Mouse (Mus musculus) hindbrain, embryonic 13.5 days (tissue): ENCODE measurements around the gene Rnf150. TPM values are rescaled to one million over a fixed set of nuclear protein-coding genes. Genes with fewer than 3 reads are reported as not detected.

Source experiments
- ATAC-seq: fragments of 200-750 bp; cut with Nextera tagmentation; 2 replicates; pipeline ENCODE4 v1.8.0; 2017; ENCODE audit warnings: moderate TSS enrichment; ENCODE audit not compliant: low FRiP score
- H3K27ac ChIP-seq: fragments of 300-500 bp; sonication (generic); 2 replicates; pipeline ENCODE4 v1.5.1; 2015; ENCODE audit warnings: inconsistent platforms, mild to moderate bottlenecking, moderate library complexity
- H3K27me3 ChIP-seq: fragments of 300-500 bp; sonication (generic); 2 replicates; pipeline ENCODE4 v1.6.1; 2015; ENCODE audit warnings: mild to moderate bottlenecking, inconsistent platforms
- H3K36me3 ChIP-seq: fragments of 300-500 bp; sonication (generic); 2 replicates; pipeline ENCODE4 v1.6.1; 2015; ENCODE audit warnings: mild to moderate bottlenecking, inconsistent platforms
- H3K4me1 ChIP-seq: fragments of 300-500 bp; sonication (generic); replicated peaks from 2 replicates; pipeline ENCODE4 v1.6.1; 2015; ENCODE audit warnings: inconsistent platforms
- H3K4me2 ChIP-seq: fragments of 300-500 bp; sonication (generic); 2 replicates; pipeline ENCODE4 v1.6.1; 2015; ENCODE audit warnings: inconsistent platforms, mild to moderate bottlenecking, moderate library complexity
- H3K4me3 ChIP-seq: fragments of 300-500 bp; sonication (generic); 2 replicates; pipeline ENCODE4 v1.5.1; 2015; ENCODE audit warnings: mild to moderate bottlenecking, inconsistent platforms
- H3K9ac ChIP-seq: fragments of 300-500 bp; sonication (generic); 2 replicates; pipeline ENCODE4 v1.6.1; 2015; ENCODE audit warnings: mild to moderate bottlenecking, inconsistent platforms
- H3K9me3 ChIP-seq: fragments of 300-500 bp; sonication (generic); 2 replicates; pipeline ENCODE4 v1.6.1; 2016; ENCODE audit warnings: inconsistent platforms
- WGBS: fragments of 180-500 bp; shearing (Covaris S2); methylation state at CpG from one replicate; pipeline ENCODE4 v1.1.7; 2015; 5-methylcytosine and 5-hydroxymethylcytosine counted together
- polyA plus RNA-seq: library from polyadenylated mRNA; unstranded; fragments of >200 nt; fragmentation: Nextera tagmentation; extraction: Ambion mirVana; gene quantifications from 2 replicates; pipeline ENCODE4 v1.2.1, GENCODE M21; 2015

Gene Rnf150
- polyA plus RNA-seq, 1 experiment from 2014 or later = 2.5 TPM

DNA sequence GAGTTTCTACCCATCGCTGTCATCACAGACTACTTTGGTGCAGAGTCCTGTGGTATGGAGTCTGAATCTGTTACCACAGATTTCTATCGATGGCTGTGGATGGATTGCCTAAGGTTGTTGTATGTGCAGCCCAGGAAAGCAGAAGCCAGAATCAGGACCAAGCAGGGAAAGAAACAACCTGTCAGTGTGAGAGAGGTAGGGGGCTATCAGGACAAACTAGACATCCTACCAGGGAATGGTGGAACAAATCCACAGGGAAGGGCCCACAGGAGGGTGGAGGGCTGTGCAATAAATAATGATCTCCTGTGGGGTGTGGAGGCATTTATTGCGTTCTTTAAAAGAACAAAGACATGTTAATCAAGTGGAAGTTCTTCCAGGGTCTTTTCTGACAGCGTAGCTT lies 56.5 kb downstream of the Rnf150 start:
- 46% methylated on average over 4 of the region's 4 CpGs for WGBS
- no peaks in the 10 kb centered on the region for H3K27me3 ChIP-seq
- peaks cover 14% of the 10 kb centered on the region for H3K4me1 ChIP-seq
- H3K9ac ChIP-seq = no peak overlapping the region
- H3K36me3 ChIP-seq = no peaks in the 10 kb centered on the region
- H3K4me3 ChIP-seq = no peak overlapping the region
- no peaks in the 10 kb centered on the region for H3K9me3 ChIP-seq
- no peak overlapping the region for H3K27ac ChIP-seq
- ATAC-seq = no peak
- no peak overlapping the region for H3K4me2 ChIP-seq

DNA sequence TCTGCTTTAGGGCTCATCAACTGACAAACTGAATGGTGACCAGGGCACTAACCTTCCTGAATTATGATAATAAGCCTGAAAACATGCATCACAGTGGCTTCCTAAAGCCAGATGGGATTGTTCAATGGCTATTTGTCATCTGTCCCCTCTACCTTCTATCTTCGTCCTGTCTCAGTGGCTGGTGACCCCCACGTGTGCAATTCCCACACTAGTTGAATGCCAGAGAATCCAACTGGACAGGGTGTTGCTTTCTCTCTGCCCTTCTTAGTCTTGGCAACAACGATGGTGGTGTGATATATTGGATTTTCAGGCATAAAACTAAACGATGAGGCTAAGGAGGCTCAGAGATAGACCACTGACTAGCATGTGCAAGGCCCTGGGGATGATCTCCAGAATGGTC lies 57.0 kb downstream of the Rnf150 start:
- WGBS = 40% methylated on average over 4 of the region's 4 CpGs
- no peak for ATAC-seq
- no peak overlapping the region for H3K27ac ChIP-seq

DNA sequence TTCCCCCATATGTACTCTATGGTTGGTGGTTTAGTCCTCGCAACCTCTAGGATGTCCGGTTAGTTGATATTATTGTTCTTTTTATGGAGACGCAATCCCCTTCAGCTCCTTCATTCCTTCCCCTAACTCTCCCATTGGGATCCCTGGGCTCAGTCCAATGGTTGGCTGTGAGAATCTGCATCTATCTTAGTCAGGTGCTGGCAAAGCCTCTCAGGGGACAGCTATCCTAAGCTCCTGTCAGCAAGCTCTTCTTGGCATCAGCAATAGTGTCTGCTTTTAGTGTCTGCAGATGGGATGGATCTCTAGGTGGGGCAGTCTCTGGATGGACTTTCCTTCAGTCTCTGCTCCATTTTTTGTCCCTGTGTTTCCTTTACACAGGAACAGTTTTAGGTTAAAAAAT lies 62.1 kb downstream of the Rnf150 start:
- no peaks in the 10 kb centered on the region for H3K9me3 ChIP-seq
- H3K27ac ChIP-seq = no peak overlapping the region
- no peaks in the 10 kb centered on the region for H3K27me3 ChIP-seq
- no peaks in the 10 kb centered on the region for H3K36me3 ChIP-seq
- no peak overlapping the region for H3K4me2 ChIP-seq
- no peaks in the 10 kb centered on the region for H3K4me1 ChIP-seq
- no peak for ATAC-seq
- no peak overlapping the region for H3K9ac ChIP-seq
- WGBS = 95% methylated on average over 3 of the region's 3 CpGs
- no peak overlapping the region for H3K4me3 ChIP-seq

More for the DNA sequence above, 57.0 kb downstream of the Rnf150 start:
- Histone ChIP-seq H3K4me1 (peaks cover 14% of the 10 kb centered on the region), H3K4me2 (no peak overlapping the region), H3K4me3 (no peak overlapping the region), H3K9ac (no peak overlapping the region), H3K36me3 (no peaks in the 10 kb centered on the region), H3K9me3 (no peaks in the 10 kb centered on the region), H3K27me3 (no peaks in the 10 kb centered on the region)

DNA sequence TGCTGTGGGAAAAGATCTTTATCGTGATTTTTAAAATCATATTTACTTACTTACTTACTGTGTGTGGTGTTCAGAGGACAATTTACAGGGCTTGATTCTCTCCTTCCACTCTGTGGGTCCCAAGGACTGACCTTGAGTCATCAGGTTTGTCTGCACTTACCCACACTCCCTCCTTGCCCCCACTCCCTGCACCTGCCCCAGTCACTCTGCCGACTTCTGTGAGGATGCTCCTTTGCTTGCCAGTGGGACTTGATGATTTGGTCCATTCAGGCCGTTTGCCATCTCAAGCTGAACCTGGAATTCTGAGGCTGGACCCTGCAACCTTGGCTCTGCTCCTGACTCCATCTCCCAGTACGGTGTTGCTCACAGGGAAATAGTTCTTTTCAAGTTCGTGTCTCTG lies 63.4 kb downstream of the Rnf150 start:
- no peak for ATAC-seq
- no peaks in the 10 kb centered on the region for H3K9me3 ChIP-seq
- no peak overlapping the region for H3K4me3 ChIP-seq
- no peaks in the 10 kb centered on the region for H3K4me1 ChIP-seq
- 92% methylated on average over 5 of the region's 5 CpGs for WGBS
- no peak overlapping the region for H3K4me2 ChIP-seq
- no peak overlapping the region for H3K9ac ChIP-seq
- no peaks in the 10 kb centered on the region for H3K36me3 ChIP-seq
- H3K27me3 ChIP-seq = no peaks in the 10 kb centered on the region
- no peak overlapping the region for H3K27ac ChIP-seq

DNA sequence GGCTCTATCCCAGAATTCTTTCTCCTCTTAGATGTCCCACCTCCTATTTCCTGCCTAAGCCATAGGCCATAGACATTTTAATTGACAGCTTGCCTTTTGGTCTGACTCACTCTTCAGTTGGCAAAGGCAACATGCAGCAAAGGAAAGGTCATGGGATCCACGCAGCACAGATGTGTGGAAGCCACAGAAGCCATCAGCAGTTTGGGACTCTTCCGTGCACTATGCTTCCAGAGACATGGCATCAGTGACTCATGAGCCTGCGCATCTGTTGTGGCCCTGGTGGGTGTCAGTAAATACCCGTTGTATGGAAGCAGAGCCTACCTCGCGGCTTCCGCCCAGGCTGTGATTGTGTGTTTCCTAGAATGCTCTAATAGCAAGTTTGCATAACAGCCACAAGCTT lies 68.4 kb downstream of the Rnf150 start:
- H3K4me3 ChIP-seq = no peak overlapping the region
- H3K9me3 ChIP-seq = no peaks in the 10 kb centered on the region
- ATAC-seq = no peak
- no peaks in the 10 kb centered on the region for H3K36me3 ChIP-seq
- H3K27ac ChIP-seq = no peak overlapping the region
- H3K9ac ChIP-seq = no peak overlapping the region
- H3K4me1 ChIP-seq = no peaks in the 10 kb centered on the region
- no peak overlapping the region for H3K4me2 ChIP-seq
- H3K27me3 ChIP-seq = no peaks in the 10 kb centered on the region
- 90% methylated on average over 7 of the region's 7 CpGs for WGBS

DNA sequence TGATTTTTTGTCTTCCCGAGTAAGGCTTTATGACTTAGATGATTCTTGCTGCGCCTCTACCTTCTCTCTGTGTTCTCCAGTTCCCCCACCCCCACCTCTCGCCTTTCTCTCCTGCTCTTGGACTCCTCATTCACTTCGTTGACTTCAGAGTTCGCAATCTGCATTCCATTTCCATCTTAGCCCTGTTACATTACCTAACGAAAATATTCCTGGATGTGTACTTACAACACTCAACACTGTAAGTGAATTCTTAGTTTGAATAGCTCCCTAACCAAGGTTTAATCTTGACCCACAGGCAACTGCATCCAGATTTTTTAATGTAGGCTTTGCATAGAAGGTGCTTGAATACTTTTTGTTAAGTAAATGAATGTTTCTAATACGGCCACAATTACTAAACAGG lies 73.0 kb downstream of the Rnf150 start:
- WGBS = 84% methylated on average over 7 of the region's 7 CpGs
- Histone ChIP-seq H3K9ac (no peak overlapping the region), H3K27me3 (no peaks in the 10 kb centered on the region), H3K4me1 (peaks cover 16% of the 10 kb centered on the region), H3K4me2 (no peak overlapping the region), H3K4me3 (no peak overlapping the region), H3K27ac (no peak overlapping the region), H3K36me3 (no peaks in the 10 kb centered on the region), H3K9me3 (no peaks in the 10 kb centered on the region)
- ATAC-seq = no peak

DNA sequence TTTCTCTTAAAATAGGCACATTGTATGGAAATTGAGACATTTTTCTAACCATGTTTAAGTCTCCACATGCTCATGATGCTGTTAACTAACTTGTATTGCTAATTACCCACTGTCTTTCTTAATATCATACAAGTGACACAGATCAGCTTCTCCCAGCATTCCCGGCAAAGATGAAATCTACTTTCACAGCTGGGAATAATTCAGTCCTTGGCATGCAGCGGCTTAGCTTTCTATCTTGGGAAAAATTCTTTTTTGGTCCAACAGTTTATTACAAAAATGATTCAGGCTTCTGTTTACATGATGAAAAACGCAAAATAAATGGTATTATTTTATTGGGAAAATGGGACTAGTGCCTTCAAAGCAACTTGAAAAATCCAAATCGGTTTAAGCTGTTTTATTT lies 73.7 kb downstream of the Rnf150 start:
- no peak overlapping the region for H3K4me2 ChIP-seq
- no peak overlapping the region for H3K9ac ChIP-seq
- no peaks in the 10 kb centered on the region for H3K27me3 ChIP-seq
- no peak overlapping the region for H3K4me3 ChIP-seq
- H3K4me1 ChIP-seq = peaks cover 16% of the 10 kb centered on the region
- no peaks in the 10 kb centered on the region for H3K36me3 ChIP-seq
- no peak overlapping the region for H3K27ac ChIP-seq
- no peak for ATAC-seq
- H3K9me3 ChIP-seq = no peaks in the 10 kb centered on the region
- WGBS = 79% methylated on average over 4 of the region's 4 CpGs

DNA sequence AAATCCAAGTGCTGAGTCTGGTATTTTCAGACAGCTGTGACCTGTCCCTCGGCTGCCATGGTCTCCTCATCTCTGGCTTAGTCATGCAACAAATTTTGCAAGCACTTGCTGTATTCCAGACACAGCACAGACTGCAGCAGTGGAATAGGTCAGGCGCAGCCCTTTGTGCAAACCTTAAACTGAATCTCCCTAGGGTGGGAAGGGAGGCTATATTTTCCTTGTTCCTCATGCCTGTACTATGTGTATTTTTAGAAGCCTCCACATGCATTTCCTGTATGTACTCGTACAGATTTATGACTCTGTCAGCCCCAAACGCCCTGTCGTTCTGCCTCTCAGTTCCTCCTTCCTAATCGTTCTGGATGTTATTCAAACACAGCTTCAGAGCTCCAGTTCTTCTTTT lies 76.8 kb downstream of the Rnf150 start:
- Histone ChIP-seq H3K9me3 (no peaks in the 10 kb centered on the region), H3K27me3 (no peaks in the 10 kb centered on the region), H3K4me3 (no peak overlapping the region), H3K4me2 (no peak overlapping the region), H3K9ac (no peak overlapping the region), H3K36me3 (no peaks in the 10 kb centered on the region), H3K4me1 (peaks cover 36% of the 10 kb centered on the region), H3K27ac (peak overlapping the region; percentile 13)
- 57% methylated on average over 6 of the region's 6 CpGs for WGBS
- no peak for ATAC-seq

DNA sequence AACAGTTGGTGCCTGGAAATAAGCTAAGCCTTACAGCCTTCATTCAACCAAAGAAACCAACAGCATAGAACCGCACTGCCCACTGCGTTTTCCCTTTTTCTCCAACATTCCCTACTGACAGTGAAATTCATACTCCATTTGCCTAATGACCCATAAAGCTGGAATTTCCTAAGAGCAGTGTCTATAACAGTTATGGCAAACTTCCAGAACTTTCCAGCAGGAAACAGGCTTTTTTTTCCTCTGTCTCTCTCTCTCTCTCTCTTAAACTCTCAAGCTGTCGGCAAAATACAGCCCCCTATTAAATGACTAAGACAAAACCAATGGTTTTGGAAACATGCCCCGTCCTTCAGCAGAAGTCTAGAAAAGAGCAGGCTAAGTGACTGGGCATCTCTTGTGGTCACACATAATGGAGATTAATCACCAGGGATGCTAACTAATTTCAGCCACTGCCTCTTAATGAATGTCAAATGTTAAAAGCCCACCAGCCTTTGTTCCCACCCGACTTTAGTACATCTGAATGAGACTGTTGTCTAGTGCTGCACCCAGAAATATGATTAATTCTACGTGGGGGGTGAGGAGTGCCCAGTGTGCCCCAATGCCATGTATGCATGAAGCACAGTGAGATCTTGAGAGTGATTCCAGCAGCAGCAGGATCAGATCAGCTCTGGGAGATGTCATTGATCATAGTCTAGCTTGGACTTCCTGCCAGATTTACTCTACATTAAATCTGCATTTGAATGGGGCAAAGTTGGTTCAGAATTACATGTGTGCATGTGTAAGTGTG lies 80.3 kb downstream of the Rnf150 start:
- ATAC-seq = peak; percentile 88
- Histone ChIP-seq H3K9ac (no peak overlapping the region), H3K4me2 (no peak overlapping the region), H3K9me3 (no peaks in the 10 kb centered on the region), H3K4me1 (peaks cover 30% of the 10 kb centered on the region), H3K27ac (0 out of 2 replicates have a peak overlapping the region, but pooled peaks have one; percentile 25), H3K36me3 (no peaks in the 10 kb centered on the region), H3K4me3 (no peak overlapping the region), H3K27me3 (no peaks in the 10 kb centered on the region)
- 26% methylated on average over 6 of the region's 6 CpGs for WGBS

DNA sequence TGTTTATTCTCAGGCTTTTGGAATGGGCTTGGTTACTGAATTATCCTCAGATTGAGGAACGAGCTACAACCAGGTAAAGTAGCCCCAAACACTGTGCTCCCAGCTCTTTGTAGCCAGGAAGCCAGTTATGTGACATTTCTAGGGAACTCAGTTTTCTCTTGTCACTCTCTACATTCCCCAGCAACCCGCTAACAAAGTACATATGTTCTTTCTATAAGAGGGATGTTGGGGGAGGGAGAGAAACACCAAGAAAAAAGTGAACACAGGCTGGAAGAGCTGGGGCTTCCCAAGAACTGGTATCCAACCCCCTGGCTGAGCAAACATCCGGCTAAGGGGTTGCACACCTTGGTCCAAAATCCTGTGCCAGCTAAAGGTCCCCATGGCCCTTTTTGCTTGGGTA lies 82.7 kb downstream of the Rnf150 start:
- Histone ChIP-seq H3K4me2 (no peak overlapping the region), H3K4me3 (no peak overlapping the region), H3K4me1 (peaks cover 20% of the 10 kb centered on the region), H3K36me3 (no peaks in the 10 kb centered on the region), H3K9me3 (no peaks in the 10 kb centered on the region), H3K27ac (no peak overlapping the region), H3K27me3 (no peaks in the 10 kb centered on the region), H3K9ac (no peak overlapping the region)
- no peak for ATAC-seq
- WGBS = 85% methylated on average over 3 of the region's 3 CpGs

DNA sequence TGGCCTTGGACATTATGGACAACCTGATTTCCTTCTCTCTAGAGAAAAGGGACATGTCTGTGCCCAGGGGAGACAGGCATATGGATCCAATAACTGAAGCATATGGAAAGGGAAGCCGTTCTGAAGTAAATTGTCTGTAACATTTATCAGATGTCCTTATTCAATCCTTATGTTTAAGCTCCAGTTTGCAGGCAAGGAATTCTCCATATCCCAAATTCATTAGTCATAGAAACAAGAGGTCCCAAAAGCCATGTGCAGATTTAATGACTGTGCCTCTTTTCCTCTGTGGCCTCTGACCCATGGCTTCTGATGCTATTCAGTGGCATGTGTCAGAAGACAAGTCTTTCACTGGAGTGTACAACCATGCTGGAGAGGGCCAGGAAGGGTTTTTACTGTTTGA lies 83.5 kb downstream of the Rnf150 start:
- H3K9ac ChIP-seq = no peak overlapping the region
- H3K27ac ChIP-seq = no peak overlapping the region
- no peak overlapping the region for H3K4me2 ChIP-seq
- no peaks in the 10 kb centered on the region for H3K27me3 ChIP-seq
- ATAC-seq = no peak
- no peak overlapping the region for H3K4me3 ChIP-seq
- no peaks in the 10 kb centered on the region for H3K36me3 ChIP-seq
- H3K9me3 ChIP-seq = no peaks in the 10 kb centered on the region
- 56% methylated on average over 1 of the region's 1 CpGs for whole genome bisulfite sequencing
- peaks cover 20% of the 10 kb centered on the region for H3K4me1 ChIP-seq

DNA sequence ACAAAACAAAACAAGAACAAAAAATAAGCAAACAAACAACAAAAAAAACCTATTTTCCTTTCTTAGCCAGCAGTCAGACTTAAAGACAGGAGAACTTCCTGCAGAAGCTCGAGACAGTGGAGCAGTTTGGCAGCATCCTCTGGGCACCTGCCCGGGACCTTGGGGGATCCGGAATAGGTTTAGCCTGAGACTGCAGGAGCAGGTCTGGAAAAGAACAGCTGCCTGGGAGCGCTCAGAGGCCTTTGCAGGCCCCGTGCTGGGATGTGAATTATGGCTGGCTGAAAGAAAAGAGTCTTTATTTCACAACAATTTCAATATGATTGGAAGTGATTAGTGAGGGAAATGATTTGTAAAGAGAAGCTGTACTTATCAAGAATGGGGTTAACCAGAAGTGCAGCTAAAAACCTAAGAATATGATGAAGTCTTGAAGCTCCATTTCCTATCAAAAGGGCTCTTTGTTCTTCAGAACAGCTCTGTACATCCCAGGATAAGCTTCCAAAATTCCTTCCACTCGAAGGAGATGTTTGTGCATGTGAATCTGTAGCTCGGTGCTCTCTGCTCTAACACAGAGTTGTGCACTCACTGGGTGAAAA lies 92.1 kb downstream of the Rnf150 start:
- 54% methylated on average over 7 of the region's 7 CpGs for WGBS

DNA sequence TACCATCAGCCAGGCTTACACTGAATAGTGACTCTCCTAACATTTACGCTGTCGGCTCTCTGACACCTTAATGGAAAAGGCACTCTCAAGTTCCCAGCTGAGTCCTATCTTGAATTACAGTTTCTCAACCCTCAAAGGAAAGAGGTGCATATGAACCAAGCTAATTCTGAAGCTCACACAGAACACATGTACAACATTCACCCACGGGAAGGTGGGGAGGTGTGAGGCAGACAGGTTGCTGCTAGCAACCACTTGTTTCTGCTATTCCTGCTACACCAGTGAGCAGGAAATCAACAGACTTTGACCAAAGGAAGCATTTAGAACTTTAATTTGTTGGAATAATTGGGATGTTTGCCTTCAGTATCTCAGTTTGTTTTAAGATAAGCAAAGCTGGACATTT lies 96.3 kb downstream of the Rnf150 start:
- Histone ChIP-seq H3K4me1 (peaks cover 6% of the 10 kb centered on the region), H3K36me3 (no peaks in the 10 kb centered on the region), H3K27me3 (no peaks in the 10 kb centered on the region), H3K9ac (no peak overlapping the region), H3K4me2 (no peak overlapping the region), H3K4me3 (no peak overlapping the region), H3K9me3 (no peaks in the 10 kb centered on the region), H3K27ac (no peak overlapping the region)
- ATAC-seq = no peak
- WGBS = 83% methylated on average over 3 of the region's 3 CpGs

More for the DNA sequence above, 92.1 kb downstream of the Rnf150 start:
- Histone ChIP-seq H3K27me3 (no peaks in the 10 kb centered on the region), H3K9ac (no peak overlapping the region), H3K36me3 (no peaks in the 10 kb centered on the region), H3K4me3 (no peak overlapping the region), H3K9me3 (no peaks in the 10 kb centered on the region), H3K27ac (no peak overlapping the region), H3K4me1 (peaks cover 6% of the 10 kb centered on the region), H3K4me2 (no peak overlapping the region)
- no peak for ATAC-seq
